Mouse (Mus musculus): Measurements from ENCODE around the gene Tmem130. TPM values are rescaled to one million over a fixed set of nuclear protein-coding genes. Genes with fewer than 3 reads are reported as not detected.

Gene Tmem130
- polyA plus RNA-seq, 1 experiment from 2014 or later: 4.4 TPM

- H3K27me3 ChIP-seq (replicated peaks): no peaks in the 10 kb centered on the region
- no peak overlapping the region for H3K4me2 ChIP-seq
- H3K27ac ChIP-seq: no peak overlapping the region
- no peaks in the 10 kb centered on the region for H3K9me3 ChIP-seq
- H3K4me1 ChIP-seq: no peaks in the 10 kb centered on the region
- 43% methylated on average over 5 of the region's 5 CpGs for WGBS
- H3K9ac ChIP-seq: no peak overlapping the region
- ATAC-seq (ENCODE audit: insufficient read depth, low FRiP score, low read depth): no peak
- no peaks in the 10 kb centered on the region for H3K36me3 ChIP-seq
- no peak overlapping the region for H3K4me3 ChIP-seq (replicated peaks)
Observed at GRCm38 (mm10) chr5:144728237-144728636, 33.4 kb downstream of the Tmem130 start.

GRCm38 (mm10) chr5:144727119-144727518, 34.5 kb downstream of the Tmem130 start:
- H3K36me3 ChIP-seq: no peaks in the 10 kb centered on the region
- H3K9me3 ChIP-seq: no peaks in the 10 kb centered on the region
- H3K4me1 ChIP-seq: no peaks in the 10 kb centered on the region
- 8% methylated on average over 9 of the region's 9 CpGs for WGBS
- no peak overlapping the region for H3K27ac ChIP-seq
- H3K4me3 ChIP-seq (replicated peaks): no peak overlapping the region
- no peak for ATAC-seq (ENCODE audit: insufficient read depth, low FRiP score, low read depth)
- H3K9ac ChIP-seq: no peak overlapping the region
- H3K27me3 ChIP-seq (replicated peaks): no peaks in the 10 kb centered on the region
- no peak overlapping the region for H3K4me2 ChIP-seq

GRCm38 (mm10) chr5:144725554-144725953, 36.1 kb downstream of the Tmem130 start:
- WGBS: 70% methylated on average over 3 of the region's 3 CpGs
- Histone ChIP-seq H3K27ac (no peak overlapping the region), H3K9ac (no peak overlapping the region), H3K4me2 (no peak overlapping the region), H3K9me3 (no peaks in the 10 kb centered on the region), H3K4me1 (no peaks in the 10 kb centered on the region), H3K4me3 (replicated peaks) (no peak overlapping the region), H3K27me3 (replicated peaks) (no peaks in the 10 kb centered on the region), H3K36me3 (no peaks in the 10 kb centered on the region)
- ATAC-seq (ENCODE audit: insufficient read depth, low FRiP score, low read depth): no peak

- Histone ChIP-seq H3K9ac (no peak overlapping the region), H3K4me2 (no peak overlapping the region), H3K27ac (no peak overlapping the region), H3K9me3 (no peaks in the 10 kb centered on the region), H3K27me3 (replicated peaks) (no peaks in the 10 kb centered on the region), H3K36me3 (no peaks in the 10 kb centered on the region), H3K4me3 (replicated peaks) (no peak overlapping the region), H3K4me1 (no peaks in the 10 kb centered on the region)
- ATAC-seq (ENCODE audit: insufficient read depth, low FRiP score, low read depth): no peak
- 22% methylated on average over 2 of the region's 2 CpGs for WGBS
Observed at GRCm38 (mm10) chr5:144724926-144725325, 36.7 kb downstream of the Tmem130 start.

GRCm38 (mm10) chr5:144720281-144720680, 41.3 kb downstream of the Tmem130 start:
- H3K27ac ChIP-seq: no peak overlapping the region
- H3K9ac ChIP-seq: no peak overlapping the region
- no peaks in the 10 kb centered on the region for H3K4me1 ChIP-seq
- H3K36me3 ChIP-seq: no peaks in the 10 kb centered on the region
- ATAC-seq (ENCODE audit: insufficient read depth, low FRiP score, low read depth): no peak
- no peak overlapping the region for H3K4me2 ChIP-seq
- WGBS: 77% methylated on average over 4 of the region's 4 CpGs
- no peaks in the 10 kb centered on the region for H3K9me3 ChIP-seq
- H3K4me3 ChIP-seq (replicated peaks): no peak overlapping the region
- H3K27me3 ChIP-seq (replicated peaks): no peaks in the 10 kb centered on the region

- Histone ChIP-seq H3K27me3 (replicated peaks) (no peaks in the 10 kb centered on the region), H3K9me3 (no peaks in the 10 kb centered on the region), H3K4me2 (no peak overlapping the region), H3K9ac (no peak overlapping the region), H3K4me1 (no peaks in the 10 kb centered on the region), H3K36me3 (no peaks in the 10 kb centered on the region), H3K4me3 (replicated peaks) (no peak overlapping the region), H3K27ac (no peak overlapping the region)
- ATAC-seq (ENCODE audit: insufficient read depth, low FRiP score, low read depth): no peak
- WGBS: 39% methylated on average over 6 of the region's 6 CpGs
Observed at GRCm38 (mm10) chr5:144719781-144720180, 41.8 kb downstream of the Tmem130 start.

GRCm38 (mm10) chr5:144717186-144717585, 44.4 kb downstream of the Tmem130 start:
- no peaks in the 10 kb centered on the region for H3K9me3 ChIP-seq
- H3K27me3 ChIP-seq (replicated peaks): no peaks in the 10 kb centered on the region
- H3K4me2 ChIP-seq: no peak overlapping the region
- no peak overlapping the region for H3K9ac ChIP-seq
- WGBS: 72% methylated on average over 6 of the region's 6 CpGs
- no peak overlapping the region for H3K4me3 ChIP-seq (replicated peaks)
- ATAC-seq (ENCODE audit: insufficient read depth, low FRiP score, low read depth): no peak
- H3K27ac ChIP-seq: no peak overlapping the region
- no peaks in the 10 kb centered on the region for H3K4me1 ChIP-seq
- H3K36me3 ChIP-seq: no peaks in the 10 kb centered on the region

GRCm38 (mm10) chr5:144713371-144713770, 48.2 kb downstream of the Tmem130 start:
- no peaks in the 10 kb centered on the region for H3K36me3 ChIP-seq
- 86% methylated on average over 10 of the region's 10 CpGs for WGBS
- H3K27ac ChIP-seq: no peak overlapping the region
- H3K9ac ChIP-seq: no peak overlapping the region
- ATAC-seq (ENCODE audit: insufficient read depth, low FRiP score, low read depth): no peak
- H3K9me3 ChIP-seq: no peaks in the 10 kb centered on the region
- no peak overlapping the region for H3K4me2 ChIP-seq
- no peaks in the 10 kb centered on the region for H3K27me3 ChIP-seq (replicated peaks)
- no peaks in the 10 kb centered on the region for H3K4me1 ChIP-seq
- no peak overlapping the region for H3K4me3 ChIP-seq (replicated peaks)

- 93% methylated on average over 6 of the region's 6 CpGs for WGBS
- H3K4me2 ChIP-seq: no peak overlapping the region
- no peak overlapping the region for H3K4me3 ChIP-seq (replicated peaks)
- H3K27me3 ChIP-seq (replicated peaks): no peaks in the 10 kb centered on the region
- H3K27ac ChIP-seq: no peak overlapping the region
- no peak for ATAC-seq (ENCODE audit: insufficient read depth, low FRiP score, low read depth)
- no peak overlapping the region for H3K9ac ChIP-seq
- H3K9me3 ChIP-seq: no peaks in the 10 kb centered on the region
- H3K4me1 ChIP-seq: no peaks in the 10 kb centered on the region
- H3K36me3 ChIP-seq: no peaks in the 10 kb centered on the region
Observed at GRCm38 (mm10) chr5:144707603-144708002, 54.0 kb downstream of the Tmem130 start.

GRCm38 (mm10) chr5:144703464-144704368, 57.9 kb downstream of the Tmem130 start:
- 54% methylated on average over 20 of the region's 20 CpGs for WGBS
- peak overlapping the region; percentile 54 for H3K27ac ChIP-seq

GRCm38 (mm10) chr5:144695289-144696060, 66.1 kb downstream of the Tmem130 start:
- H3K9ac ChIP-seq: no peak overlapping the region
- no peaks in the 10 kb centered on the region for H3K4me1 ChIP-seq
- no peak overlapping the region for H3K4me2 ChIP-seq
- H3K27me3 ChIP-seq (replicated peaks): no peaks in the 10 kb centered on the region
- no peak for ATAC-seq (ENCODE audit: insufficient read depth, low FRiP score, low read depth)
- no peak overlapping the region for H3K27ac ChIP-seq
- H3K9me3 ChIP-seq: no peaks in the 10 kb centered on the region
- WGBS: 63% methylated on average over 8 of the region's 8 CpGs
- no peaks in the 10 kb centered on the region for H3K36me3 ChIP-seq
- H3K4me3 ChIP-seq (replicated peaks): no peak overlapping the region

More at GRCm38 (mm10) chr5:144703464-144704368, 57.9 kb downstream of the Tmem130 start:
- H3K27me3 ChIP-seq (replicated peaks): no peaks in the 10 kb centered on the region
- no peaks in the 10 kb centered on the region for H3K4me1 ChIP-seq
- H3K9me3 ChIP-seq: no peaks in the 10 kb centered on the region
- no peak overlapping the region for H3K4me3 ChIP-seq (replicated peaks)
- H3K36me3 ChIP-seq: no peaks in the 10 kb centered on the region
- no peak overlapping the region for H3K4me2 ChIP-seq
- peak; percentile 43; the same call in 1 of the 2 replicates for ATAC-seq (ENCODE audit: insufficient read depth, low FRiP score, low read depth)
- no peak overlapping the region for H3K9ac ChIP-seq

- H3K4me2 ChIP-seq: no peak overlapping the region
- H3K9ac ChIP-seq: no peak overlapping the region
- 80% methylated on average over 4 of the region's 4 CpGs for WGBS
- H3K4me3 ChIP-seq (replicated peaks): no peak overlapping the region
- H3K36me3 ChIP-seq: no peaks in the 10 kb centered on the region
- H3K27ac ChIP-seq: no peak overlapping the region
- no peaks in the 10 kb centered on the region for H3K27me3 ChIP-seq (replicated peaks)
- no peak for ATAC-seq (ENCODE audit: insufficient read depth, low FRiP score, low read depth)
- no peaks in the 10 kb centered on the region for H3K9me3 ChIP-seq
- no peaks in the 10 kb centered on the region for H3K4me1 ChIP-seq
Observed at GRCm38 (mm10) chr5:144694161-144694560, 67.5 kb downstream of the Tmem130 start.

Data from stomach, embryonic 15.5 days (tissue).